Mouse (Mus musculus) MEL (cell line): ENCODE results near the gene Nat8f6. TPM values are rescaled to one million over a fixed set of nuclear protein-coding genes. Genes with fewer than 3 reads are reported as not detected.

Experiments
- DNase-seq: peaks from one replicate; pipeline ENCODE4 v3.0.0; 2011; ENCODE audit warnings: low read depth, low spot score
- H3K27ac ChIP-seq: 2 replicates; pipeline ENCODE4 v1.5.1; 2012; ENCODE audit warnings: low read depth, mild to moderate bottlenecking, control low read depth, low read length, moderate library complexity; ENCODE audit not compliant: control insufficient read depth
- H3K27me3 ChIP-seq, 2 experiments: fragments of 150-350 bp in 1 of 2; sonication (generic) in 1 of 2; 2 replicates each; pipeline ENCODE4 v1.6.1; 2012; ENCODE audit warnings: low read length in 2 of 2, mild to moderate bottlenecking in 2 of 2, improper control_type of control experiment in 1 of 2, moderate library complexity in 1 of 2; ENCODE audit not compliant: insufficient read depth in 2 of 2, control insufficient read depth in 1 of 2
- H3K36me3 ChIP-seq, 2 experiments: 2 replicates each; pipeline ENCODE4 v1.6.1; 2012 to 2014; ENCODE audit warnings: low read length in 2 of 2, improper control_type of control experiment in 1 of 2, inconsistent platforms in 1 of 2, mild to moderate bottlenecking in 1 of 2; ENCODE audit not compliant: insufficient read depth in 2 of 2, control insufficient read depth in 1 of 2
- H3K4me1 ChIP-seq, 2 experiments: fragments of 150-350 bp in 1 of 2; sonication (generic) in 1 of 2; 2 replicates each; pipeline ENCODE4 v1.6.1; 2012; ENCODE audit warnings: low read length in 2 of 2, improper control_type of control experiment in 1 of 2, mild to moderate bottlenecking in 1 of 2; ENCODE audit not compliant: insufficient read depth in 2 of 2, control insufficient read depth in 1 of 2
- H3K4me3 ChIP-seq, 2 experiments: fragments of 150-350 bp in 1 of 2; sonication (generic) in 1 of 2; 2 replicates each; pipeline ENCODE4 v1.5.1; 2012; ENCODE audit warnings: low read depth in 2 of 2, low read length in 2 of 2, mild to moderate bottlenecking in 2 of 2, moderate library complexity in 2 of 2, control low read depth in 1 of 2, improper control_type of control experiment in 1 of 2; ENCODE audit not compliant: control insufficient read depth in 1 of 2, insufficient read depth in 1 of 2
- H3K79me2 ChIP-seq: 2 replicates; pipeline ENCODE4 v1.6.1; 2012; ENCODE audit warnings: mild to moderate bottlenecking, low read length, moderate library complexity; ENCODE audit not compliant: control insufficient read depth, poor library complexity, insufficient read depth
- H3K9ac ChIP-seq: 2 replicates; pipeline ENCODE4 v1.6.1; 2012; ENCODE audit warnings: low read depth, mild to moderate bottlenecking, control low read depth, low read length, moderate library complexity; ENCODE audit not compliant: control insufficient read depth, poor library complexity, severe bottlenecking
- H3K9me3 ChIP-seq: fragments of 150-350 bp; sonication (generic); replicated peaks from 2 replicates; pipeline ENCODE4 v1.6.1; 2012; ENCODE audit warnings: mild to moderate bottlenecking, low read length, improper control_type of control experiment, moderate library complexity; ENCODE audit not compliant: insufficient read depth
- BHLHE40 ChIP-seq: IDR thresholded peaks from 2 replicates; pipeline ENCODE4 v1.6.1; 2012; ENCODE audit warnings: low read depth, mild to moderate bottlenecking, inconsistent platforms, low read length, improper control_type of control experiment, borderline replicate concordance
- CHD2 ChIP-seq: IDR thresholded peaks from 2 replicates; pipeline ENCODE4 v1.6.1; 2011; ENCODE audit warnings: low read length, improper control_type of control experiment
- CTCF ChIP-seq, 3 experiments: IDR thresholded peaks in 2 of 3; conservative IDR thresholded peaks in 1 of 3; 2 replicates each; pipeline ENCODE4 v1.5.1; 2011 to 2012; ENCODE audit warnings: low read length in 3 of 3, low read depth in 2 of 3, mild to moderate bottlenecking in 2 of 3, improper control_type of control experiment in 1 of 3, inconsistent platforms in 1 of 3, mixed read lengths in 1 of 3, moderate library complexity in 1 of 3; ENCODE audit not compliant: control insufficient read depth in 1 of 3, insufficient read depth in 1 of 3, poor library complexity in 1 of 3, severe bottlenecking in 1 of 3
- ELF1 ChIP-seq: IDR thresholded peaks from 2 replicates; pipeline ENCODE4 v1.6.1; 2014; ENCODE audit warnings: low read depth, mild to moderate bottlenecking, inconsistent platforms, low read length, improper control_type of control experiment, moderate library complexity
- EP300 ChIP-seq, 2 experiments: IDR thresholded peaks; 2 replicates each; pipeline ENCODE4 v1.6.1; 2011; ENCODE audit warnings: improper control_type of control experiment in 2 of 2, low read length in 2 of 2, low read depth in 1 of 2, mild to moderate bottlenecking in 1 of 2
- ETS1 ChIP-seq: IDR thresholded peaks from 2 replicates; pipeline ENCODE4 v1.6.1; 2012; ENCODE audit warnings: low read depth, mild to moderate bottlenecking, inconsistent platforms, low read length, improper control_type of control experiment, moderate library complexity
- HCFC1 ChIP-seq: IDR thresholded peaks from 2 replicates; pipeline ENCODE4 v1.6.1; 2012; ENCODE audit warnings: low read depth, mild to moderate bottlenecking, inconsistent platforms, low read length, improper control_type of control experiment, moderate library complexity
- MAFK ChIP-seq: IDR thresholded peaks from 2 replicates; pipeline ENCODE4 v1.6.1; 2011; ENCODE audit warnings: low read depth, mild to moderate bottlenecking, low read length, improper control_type of control experiment, borderline replicate concordance
- MAX ChIP-seq: IDR thresholded peaks from 2 replicates; pipeline ENCODE4 v1.6.1; 2011; ENCODE audit warnings: low read length, improper control_type of control experiment
- MYB ChIP-seq: IDR thresholded peaks from 2 replicates; pipeline ENCODE4 v1.6.1; 2011; ENCODE audit warnings: mild to moderate bottlenecking, low read depth, low read length, improper control_type of control experiment
- NRF1 ChIP-seq: IDR thresholded peaks from 2 replicates; pipeline ENCODE4 v1.6.1; 2014; ENCODE audit warnings: low read depth, mild to moderate bottlenecking, inconsistent platforms, low read length, improper control_type of control experiment, moderate library complexity; ENCODE audit not compliant: poor library complexity, insufficient read depth, severe bottlenecking
- POLR2AphosphoS5 ChIP-seq: IDR thresholded peaks from 2 replicates; pipeline ENCODE4 v1.6.1; 2012; ENCODE audit warnings: low read depth, borderline replicate concordance, mild to moderate bottlenecking, inconsistent platforms, low read length, moderate library complexity, mixed read lengths
- SMC3 ChIP-seq: IDR thresholded peaks from 2 replicates; pipeline ENCODE4 v1.6.1; 2011; ENCODE audit warnings: low read depth, low read length, improper control_type of control experiment
- TCF12 ChIP-seq: IDR thresholded peaks from 2 replicates; pipeline ENCODE4 v1.6.1; 2014; ENCODE audit warnings: low read depth, mild to moderate bottlenecking, inconsistent platforms, low read length, improper control_type of control experiment, moderate library complexity
- UBTF ChIP-seq: IDR thresholded peaks from 2 replicates; pipeline ENCODE4 v1.6.1; 2012; ENCODE audit warnings: low read depth, mild to moderate bottlenecking, inconsistent platforms, low read length, improper control_type of control experiment, moderate library complexity, borderline replicate concordance; ENCODE audit not compliant: insufficient read depth
- USF1 ChIP-seq: IDR thresholded peaks from 2 replicates; pipeline ENCODE4 v1.6.1; 2014; ENCODE audit warnings: low read depth, mild to moderate bottlenecking, inconsistent platforms, low read length, improper control_type of control experiment, moderate library complexity
- USF2 ChIP-seq, 2 experiments: IDR thresholded peaks; 2 replicates each; pipeline ENCODE4 v1.6.1; 2011 to 2012; ENCODE audit warnings: improper control_type of control experiment in 2 of 2, low read length in 2 of 2, borderline replicate concordance in 1 of 2, inconsistent platforms in 1 of 2, low read depth in 1 of 2, mild to moderate bottlenecking in 1 of 2; ENCODE audit not compliant: insufficient read depth in 1 of 2
- ZC3H11A ChIP-seq: IDR thresholded peaks from 2 replicates; pipeline ENCODE4 v1.6.1; 2012; ENCODE audit warnings: low read depth, mild to moderate bottlenecking, inconsistent platforms, low read length, improper control_type of control experiment
- ZMIZ1 ChIP-seq: IDR thresholded peaks from 2 replicates; pipeline ENCODE4 v1.6.1; 2012; ENCODE audit warnings: low read depth, mild to moderate bottlenecking, inconsistent platforms, low read length, improper control_type of control experiment, moderate library complexity
- ZNF384 ChIP-seq: IDR thresholded peaks from 2 replicates; pipeline ENCODE4 v1.6.1; 2012; ENCODE audit warnings: low read depth, mild to moderate bottlenecking, inconsistent platforms, low read length, improper control_type of control experiment
- polyA plus RNA-seq, 2 experiments: library from polyadenylated mRNA; stranded (reverse) in 1 of 2; unstranded in 1 of 2; fragments of >175 nt in 1 of 2; fragments of >200 nt in 1 of 2; gene quantifications; 2 replicates each; pipeline versions ENCODE4 v1.2.1 to v1.2.4; 2012; ENCODE audit warnings: low replicate concordance in 2 of 2, low read depth in 1 of 2; ENCODE audit not compliant: insufficient read length in 2 of 2, insufficient read depth in 1 of 2, missing spikeins in 1 of 2
- total RNA-seq: library from RNA; depleted of rRNA; stranded (reverse); fragments of 300-350 nt; gene quantifications from 2 replicates; pipeline ENCODE4 v1.2.3, GENCODE M21; 2012

Gene Nat8f6
- total and polyA plus RNA-seq, 3 experiments = not detected

DNA sequence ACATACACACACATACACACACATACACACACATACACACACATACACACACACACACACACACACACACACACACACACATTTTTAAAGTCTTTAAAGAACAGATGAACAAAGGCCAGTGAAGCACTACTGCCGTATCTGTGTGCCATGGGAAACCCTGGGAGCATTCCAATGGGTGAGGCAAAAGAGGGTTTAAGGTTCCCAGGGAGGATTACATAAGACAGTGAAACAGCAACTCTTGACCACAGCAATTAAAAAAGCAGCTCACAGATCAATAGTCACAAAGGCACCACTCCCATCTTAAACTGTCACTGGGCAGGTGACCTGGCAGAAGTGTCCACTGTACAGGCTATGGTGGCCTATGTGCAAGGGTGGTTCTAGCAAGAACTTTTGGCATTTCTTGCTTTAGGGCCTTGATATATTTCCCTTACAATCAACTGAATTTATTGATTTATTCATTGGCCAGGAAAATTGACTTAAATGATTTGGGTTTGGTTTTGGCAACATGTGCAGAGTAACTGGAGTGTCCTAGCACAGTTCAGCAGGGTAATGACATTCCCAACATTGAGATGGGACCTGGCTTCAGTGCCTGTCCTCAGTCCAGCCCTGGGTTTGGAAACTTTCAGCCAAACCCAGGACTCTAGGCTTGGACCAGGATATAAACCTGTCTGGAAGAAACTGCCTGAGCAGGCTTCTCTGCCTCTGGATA, 2.8 kb upstream of the Nat8f6 start:
- no peaks in the 10 kb centered on the region for H3K36me3 ChIP-seq
- H3K4me1 ChIP-seq = peaks cover 0 to 6% of the 10 kb centered on the region in 2 experiments; a peak in 3 of 4 replicates
- H3K79me2 ChIP-seq = no peaks in the 10 kb centered on the region
- no peaks in the 10 kb centered on the region; a peak in 1 of 4 replicates for H3K27me3 ChIP-seq
- TF ChIP-seq POLR2AphosphoS5 (no peak), BHLHE40 (no peak), ZNF384 (no peak), CHD2 (no peak), MAX (no peak)
- H3K9ac ChIP-seq = no peak overlapping the region
- no peak overlapping the region for H3K4me3 ChIP-seq
- no peaks in the 10 kb centered on the region for H3K9me3 ChIP-seq
- no peak for DNase-seq
- no peak overlapping the region for H3K27ac ChIP-seq

DNA sequence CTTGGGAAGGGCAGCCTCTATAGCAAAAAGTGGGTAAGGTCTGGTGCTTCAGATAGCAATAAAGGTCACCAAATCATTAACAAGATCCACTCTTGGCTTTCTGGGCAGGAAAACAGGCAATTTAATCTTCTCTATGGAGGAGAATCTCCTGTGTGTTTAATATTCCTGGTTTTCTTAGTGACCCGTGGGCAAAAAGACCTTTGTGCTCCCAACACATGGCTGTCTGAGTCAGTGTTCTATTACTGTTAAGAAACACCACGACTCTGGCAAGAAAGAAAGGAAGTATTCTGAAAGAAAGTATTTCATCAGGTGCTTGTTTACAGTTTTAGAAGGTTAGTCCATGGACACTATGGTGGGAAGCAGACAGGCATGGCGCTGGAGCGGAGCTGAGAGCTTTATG, 1.5 kb upstream of the Nat8f6 start:
- H3K36me3 ChIP-seq = no peaks in the 10 kb centered on the region
- H3K79me2 ChIP-seq = no peaks in the 10 kb centered on the region
- no peaks in the 10 kb centered on the region for H3K9me3 ChIP-seq
- H3K9ac ChIP-seq = no peak overlapping the region
- TF ChIP-seq EP300 (IDR thresholded peaks at IDR 0.05; ENCODE audit: low read depth in 1 of 2, low read length in 2 of 2) = no peak
- no peak for TF ChIP-seq ZMIZ1
- TF ChIP-seq CTCF (IDR thresholded peaks at IDR 0.05 in 2 of 3, conservative IDR thresholded peaks at IDR 0.05 in 1 of 3; ENCODE audit: control insufficient read depth in 1 of 3, insufficient read depth in 1 of 3, low read depth in 2 of 3, low read length in 3 of 3, poor library complexity in 1 of 3, severe bottlenecking in 1 of 3) = no peak
- TF ChIP-seq ETS1 = no peak
- no peak for DNase-seq
- no peak overlapping the region for H3K27ac ChIP-seq
- no peaks in the 10 kb centered on the region; a peak in 1 of 4 replicates for H3K27me3 ChIP-seq
- peaks cover 0 to 1% of the 10 kb centered on the region in 2 experiments; a peak in 1 of 4 replicates for H3K4me1 ChIP-seq
- no peak overlapping the region for H3K4me3 ChIP-seq

DNA sequence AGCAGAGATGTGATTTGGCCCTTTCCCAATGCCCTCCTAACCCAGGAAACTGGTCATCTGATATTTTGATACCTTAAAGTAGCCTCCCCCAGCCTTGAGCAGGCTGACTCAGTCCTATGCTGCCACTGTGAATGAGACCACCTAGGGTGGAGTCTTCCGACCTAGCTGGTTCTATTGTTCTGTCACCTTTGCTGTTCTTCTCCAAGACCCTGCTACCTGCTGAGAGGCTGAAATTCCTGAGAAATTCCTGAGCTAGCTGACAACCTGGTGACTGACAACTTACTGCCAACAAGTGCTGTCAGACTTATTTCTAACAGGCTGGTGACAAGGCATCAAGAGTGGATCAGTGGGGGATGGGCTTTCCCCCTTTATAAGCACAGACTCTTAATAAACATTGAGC, 2.4 kb downstream of the Nat8f6 start:
- H3K4me1 ChIP-seq = no peaks in the 10 kb centered on the region
- no peaks in the 10 kb centered on the region for H3K9me3 ChIP-seq
- H3K27me3 ChIP-seq = peaks cover 0 to 1% of the 10 kb centered on the region in 2 experiments; a peak in 1 of 4 replicates
- H3K27ac ChIP-seq = no peak overlapping the region
- TF ChIP-seq UBTF (no peak), HCFC1 (no peak), NRF1 (no peak), POLR2AphosphoS5 (no peak), USF2 (IDR thresholded peaks at IDR 0.05; ENCODE audit: borderline replicate concordance in 1 of 2, insufficient read depth in 1 of 2, low read depth in 1 of 2, low read length in 2 of 2) (no peak), MAFK (no peak), MYB (no peak), TCF12 (no peak), USF1 (no peak), SMC3 (no peak), ZC3H11A (no peak), ELF1 (no peak), CTCF (IDR thresholded peaks at IDR 0.05 in 2 of 3, conservative IDR thresholded peaks at IDR 0.05 in 1 of 3; ENCODE audit: control insufficient read depth in 1 of 3, insufficient read depth in 1 of 3, low read depth in 2 of 3, low read length in 3 of 3, poor library complexity in 1 of 3, severe bottlenecking in 1 of 3) (no peak)
- no peak overlapping the region for H3K9ac ChIP-seq
- H3K4me3 ChIP-seq = no peak overlapping the region
- no peaks in the 10 kb centered on the region for H3K36me3 ChIP-seq
- H3K79me2 ChIP-seq = no peaks in the 10 kb centered on the region
- no peak for DNase-seq
